Mouse (Mus musculus) liver, embryonic 12.5 days (tissue): ENCODE measurements around the gene Mavs. TPM values are rescaled to one million over a fixed set of nuclear protein-coding genes. Genes with fewer than 3 reads are reported as not detected.

Source experiments
- ATAC-seq: fragments of 200-750 bp; cut with Nextera tagmentation; 2 replicates; pipeline ENCODE4 v1.8.0; 2017; ENCODE audit warnings: moderate number of reproducible peaks, mild to moderate bottlenecking, moderate library complexity
- H3K27ac ChIP-seq: fragments of 300-500 bp; sonication (generic); 2 replicates; pipeline ENCODE4 v1.5.1; 2016; ENCODE audit warnings: mild to moderate bottlenecking
- H3K27me3 ChIP-seq: fragments of 300-500 bp; sonication (generic); replicated peaks from 2 replicates; pipeline ENCODE4 v1.6.1; 2016; ENCODE audit warnings: mild to moderate bottlenecking, moderate library complexity
- H3K36me3 ChIP-seq: fragments of 300-500 bp; sonication (generic); 2 replicates; pipeline ENCODE4 v1.6.1; 2016; ENCODE audit warnings: mild to moderate bottlenecking, moderate library complexity
- H3K4me1 ChIP-seq: fragments of 300-500 bp; sonication (generic); 2 replicates; pipeline ENCODE4 v1.6.1; 2016
- H3K4me2 ChIP-seq: fragments of 300-500 bp; sonication (generic); 2 replicates; pipeline ENCODE4 v1.6.1; 2016; ENCODE audit warnings: mild to moderate bottlenecking, moderate library complexity
- H3K4me3 ChIP-seq: fragments of 300-500 bp; sonication (generic); 2 replicates; pipeline ENCODE4 v1.5.1; 2016; ENCODE audit warnings: mild to moderate bottlenecking, moderate library complexity
- H3K9ac ChIP-seq: fragments of 300-500 bp; sonication (generic); 2 replicates; pipeline ENCODE4 v1.6.1; 2016; ENCODE audit warnings: mild to moderate bottlenecking, moderate library complexity
- H3K9me3 ChIP-seq: fragments of 300-500 bp; sonication (generic); replicated peaks from 2 replicates; pipeline ENCODE4 v1.6.1; 2016; ENCODE audit warnings: mild to moderate bottlenecking, moderate library complexity
- WGBS: fragments of 180-500 bp; shearing (Covaris S2); methylation state at CpG from one replicate; pipeline ENCODE4 v1.1.7; 2016; ENCODE audit not compliant: insufficient replicate concordance; 5-methylcytosine and 5-hydroxymethylcytosine counted together
- microRNA-seq: library from miRNA; unstranded; fragments of <30 nt; microRNA quantifications from one replicate; pipeline ENCODE4, GENCODE M21; 2017
- polyA plus RNA-seq: library from polyadenylated mRNA; unstranded; fragments of >200 nt; fragmentation: Nextera tagmentation; extraction: Ambion mirVana; gene quantifications from 2 replicates; pipeline ENCODE4 v1.2.1, GENCODE M21; 2016

Gene Mavs
- polyA plus RNA-seq, 1 experiment from 2014 or later: 33.3 TPM

DNA sequence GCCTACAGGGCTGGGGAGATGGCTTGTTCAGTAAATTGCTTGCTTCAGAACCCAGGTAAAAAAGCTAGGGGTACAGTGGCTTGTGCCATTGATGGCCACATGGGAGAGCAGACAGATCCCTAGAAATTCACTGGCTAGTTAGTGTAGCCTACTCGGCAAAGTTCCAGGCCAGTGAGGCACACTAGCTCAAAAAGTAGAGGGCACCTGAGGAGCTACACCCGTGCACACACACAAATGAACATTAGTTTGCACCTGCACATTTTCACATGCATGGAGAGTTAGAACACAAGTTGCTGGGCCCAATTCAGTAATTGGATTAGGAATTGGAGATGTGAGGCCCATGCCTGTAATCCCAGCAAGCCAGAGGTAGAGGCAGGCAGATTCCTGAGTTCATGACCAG, 31.2 kb downstream of the Mavs start:
- Histone ChIP-seq H3K36me3 (peaks cover 36% of the 10 kb centered on the region), H3K9ac (peak overlapping the region; percentile 93; the same call in 1 of the 2 replicates), H3K4me2 (peak overlapping the region; percentile 73), H3K27me3 (no peaks in the 10 kb centered on the region), H3K27ac (peak overlapping the region; percentile 99), H3K4me3 (peak overlapping the region; percentile 75; the same call in 1 of the 2 replicates), H3K4me1 (peaks cover 42% of the 10 kb centered on the region), H3K9me3 (no peaks in the 10 kb centered on the region)
- 81% methylated on average over 2 of the region's 2 CpGs for WGBS
- no peak for ATAC-seq

DNA sequence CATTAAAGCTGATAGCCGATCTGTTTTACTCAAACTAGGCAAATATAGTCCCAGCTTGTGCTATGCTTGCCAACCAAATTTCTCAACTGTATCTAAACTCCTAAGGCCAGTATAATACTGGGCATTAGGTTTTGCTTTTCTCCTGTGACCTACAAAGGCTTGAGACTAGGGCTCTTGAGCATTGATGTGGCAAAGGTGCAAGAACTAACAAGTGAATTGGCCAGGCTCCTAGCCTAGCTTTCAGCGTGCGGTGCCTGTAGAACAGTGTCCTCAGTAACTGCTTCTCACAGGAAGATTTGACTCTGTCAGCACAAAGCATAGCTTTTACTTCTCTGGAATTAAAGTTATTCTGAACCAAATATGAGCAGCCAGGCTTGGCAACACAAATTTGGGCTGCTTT, 41.6 kb downstream of the Mavs start:
- no peak overlapping the region for H3K4me2 ChIP-seq
- H3K36me3 ChIP-seq: peaks cover 87% of the 10 kb centered on the region
- H3K9ac ChIP-seq: no peak overlapping the region
- no peaks in the 10 kb centered on the region for H3K9me3 ChIP-seq
- H3K27me3 ChIP-seq: no peaks in the 10 kb centered on the region
- no peaks in the 10 kb centered on the region for H3K4me1 ChIP-seq
- H3K27ac ChIP-seq: no peak overlapping the region
- ATAC-seq: no peak
- H3K4me3 ChIP-seq: no peak overlapping the region
- WGBS: 96% methylated on average over 3 of the region's 3 CpGs

DNA sequence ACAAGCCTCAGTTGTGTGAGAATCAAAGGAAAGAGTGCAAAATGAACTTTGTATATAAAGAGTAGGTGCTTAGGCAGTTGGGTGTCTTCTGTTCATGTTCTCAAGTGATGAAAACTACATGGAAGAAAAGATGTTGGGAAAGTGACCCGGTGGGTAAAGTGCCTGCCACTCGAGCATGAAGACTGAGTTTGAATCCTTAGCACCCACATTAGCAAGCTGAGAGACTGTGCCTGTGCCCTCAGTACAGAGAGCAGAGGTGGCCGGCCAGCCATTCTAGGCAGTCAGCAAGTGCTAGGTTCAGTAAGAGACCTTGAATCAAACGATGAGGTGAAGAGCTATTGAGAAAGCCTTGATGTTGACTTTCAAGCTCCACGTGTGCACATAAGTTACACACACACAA, 42.9 kb downstream of the Mavs start:
- H3K4me1 ChIP-seq: no peaks in the 10 kb centered on the region
- H3K9ac ChIP-seq: no peak overlapping the region
- H3K9me3 ChIP-seq: no peaks in the 10 kb centered on the region
- H3K4me3 ChIP-seq: no peak overlapping the region
- ATAC-seq: no peak
- WGBS: 79% methylated on average over 5 of the region's 5 CpGs
- no peaks in the 10 kb centered on the region for H3K27me3 ChIP-seq
- H3K36me3 ChIP-seq: peaks cover 87% of the 10 kb centered on the region
- no peak overlapping the region for H3K27ac ChIP-seq
- H3K4me2 ChIP-seq: no peak overlapping the region

DNA sequence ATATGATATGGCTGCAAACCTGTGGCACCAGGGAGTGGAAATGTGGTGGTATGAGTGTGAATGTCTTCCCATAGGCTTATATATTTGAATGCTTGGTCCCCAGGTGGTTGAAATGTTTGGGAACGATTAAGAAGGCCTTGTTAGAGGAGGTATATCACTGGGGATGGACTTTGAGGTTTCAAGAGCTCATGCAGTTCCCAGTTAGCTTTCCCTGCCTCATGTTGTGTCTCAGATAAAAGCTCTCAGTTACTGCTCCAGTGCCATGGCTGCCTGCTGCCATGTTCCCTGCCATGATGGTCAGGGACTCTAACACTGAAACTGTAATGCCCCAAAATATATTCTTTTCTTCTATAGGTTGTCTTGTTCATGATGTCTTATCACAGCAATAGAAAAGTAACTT, 47.7 kb downstream of the Mavs start:
- Histone ChIP-seq H3K9ac (no peak overlapping the region), H3K4me1 (no peaks in the 10 kb centered on the region), H3K36me3 (peaks cover 94% of the 10 kb centered on the region), H3K4me3 (no peak overlapping the region), H3K9me3 (no peaks in the 10 kb centered on the region), H3K27me3 (no peaks in the 10 kb centered on the region), H3K27ac (no peak overlapping the region), H3K4me2 (no peak overlapping the region)
- no peak for ATAC-seq
- WGBS: 93% methylated on average over 1 of the region's 1 CpGs

DNA sequence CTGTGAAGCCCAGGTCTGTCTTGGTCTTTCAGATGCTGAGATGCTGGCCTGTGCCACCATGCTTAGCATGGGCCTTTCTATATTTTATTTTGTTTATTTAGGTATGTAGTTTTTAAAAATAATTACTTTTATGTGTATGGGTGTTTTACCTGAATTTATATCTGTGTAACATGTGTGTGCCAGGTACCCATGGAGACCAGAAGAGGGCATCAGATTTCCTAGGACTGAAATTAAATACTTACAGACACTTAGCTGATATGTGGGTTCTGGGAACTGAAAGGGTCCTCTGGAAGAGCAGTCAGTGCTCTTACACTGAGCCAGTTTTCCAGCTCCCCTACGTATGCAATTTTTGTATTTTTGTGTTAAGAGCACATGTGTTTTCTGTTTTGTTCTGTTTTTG, 52.4 kb downstream of the Mavs start:
- Histone ChIP-seq H3K27me3 (no peaks in the 10 kb centered on the region), H3K4me1 (no peaks in the 10 kb centered on the region), H3K4me3 (no peak overlapping the region), H3K36me3 (peaks cover 90% of the 10 kb centered on the region), H3K9me3 (no peaks in the 10 kb centered on the region), H3K4me2 (no peak overlapping the region), H3K27ac (no peak overlapping the region), H3K9ac (no peak overlapping the region)
- ATAC-seq: no peak
- WGBS: 84% methylated on average over 1 of the region's 1 CpGs

DNA sequence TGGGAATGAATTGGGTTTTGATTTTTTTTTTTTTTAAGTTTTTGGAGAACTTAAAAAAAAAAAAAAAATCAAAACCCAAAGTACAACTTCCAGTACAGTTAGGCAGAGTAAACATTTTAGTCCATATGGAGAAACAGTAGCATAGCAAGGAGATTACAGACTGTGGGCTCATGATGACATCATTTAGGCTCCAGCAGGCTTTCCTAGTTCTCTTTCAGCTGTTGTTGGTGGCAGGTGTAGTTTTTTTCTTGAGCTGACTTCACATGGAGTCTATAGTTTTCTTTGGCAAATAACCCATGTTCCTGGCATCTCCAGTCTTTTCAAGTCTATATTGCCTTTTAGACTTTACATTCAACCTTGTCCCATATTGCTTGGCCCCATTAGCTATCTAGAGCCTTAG, 56.8 kb downstream of the Mavs start:
- Histone ChIP-seq H3K36me3 (peaks cover 95% of the 10 kb centered on the region), H3K4me2 (no peak overlapping the region), H3K4me3 (no peak overlapping the region), H3K4me1 (no peaks in the 10 kb centered on the region), H3K9ac (no peak overlapping the region), H3K9me3 (no peaks in the 10 kb centered on the region), H3K27ac (no peak overlapping the region), H3K27me3 (no peaks in the 10 kb centered on the region)
- no peak for ATAC-seq

DNA sequence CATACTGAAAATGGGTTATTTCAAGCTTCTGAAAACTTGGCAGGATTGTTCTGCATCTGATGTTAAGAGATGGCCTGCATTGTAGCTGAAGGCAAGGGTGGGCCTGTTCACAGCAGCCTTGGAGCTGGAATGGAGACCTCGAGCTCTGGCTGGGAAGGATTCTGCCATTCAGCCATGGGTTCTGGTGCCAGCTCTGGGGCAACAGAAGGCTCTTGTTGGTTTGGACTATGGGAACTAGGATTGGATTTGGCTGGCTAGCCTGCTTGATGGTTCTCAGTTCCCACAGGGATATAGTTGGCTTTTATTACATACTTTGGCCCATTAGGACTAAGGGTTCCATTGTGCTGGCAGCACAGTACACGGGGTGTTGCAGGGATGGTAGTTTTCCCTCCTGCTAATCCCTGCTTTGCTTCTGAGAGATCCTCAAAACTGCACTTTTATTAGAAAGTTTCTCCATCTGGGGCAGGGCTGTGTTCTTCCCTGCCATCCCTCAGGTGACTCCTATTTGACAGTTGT, 62.9 kb downstream of the Mavs start:
- Histone ChIP-seq H3K4me1 (no peaks in the 10 kb centered on the region), H3K9ac (no peak overlapping the region), H3K4me2 (no peak overlapping the region), H3K36me3 (peaks cover 75% of the 10 kb centered on the region), H3K27me3 (no peaks in the 10 kb centered on the region), H3K4me3 (no peak overlapping the region), H3K27ac (no peak overlapping the region), H3K9me3 (no peaks in the 10 kb centered on the region)
- WGBS: 88% methylated on average over 2 of the region's 2 CpGs
- ATAC-seq: no peak

Small RNAs within 50 kb of the gene (microRNA-seq; reads per million reads assigned to microRNA genes)
- gene Mir103-2: 142 reads per million, percentile 50 among the genes with 10 or more reads in this experiment

Other genes with a start within 250 kb of the Mavs start
- 0.86 and 1.6 TPM in 2 replicates for gene Gfra4, start 191.0 kb upstream of the Mavs start, polyA plus RNA-seq
- gene Adam33, start 170.2 kb upstream of the Mavs start, polyA plus RNA-seq: 0.62 and 0.90 TPM in 2 replicates
- gene Siglec1, start 147.3 kb upstream of the Mavs start, polyA plus RNA-seq: 0.36 and 0.42 TPM in 2 replicates
- gene Hspa12b, start 106.8 kb upstream of the Mavs start, polyA plus RNA-seq: 4.2 TPM in 2 replicates
- gene Gm11037, start 100.6 kb upstream of the Mavs start, polyA plus RNA-seq: not detected in 2 replicates
- gene 1700037H04Rik, start 74.0 kb upstream of the Mavs start, polyA plus RNA-seq: 131 and 141 TPM in 2 replicates
- gene Cenpb, start 54.0 kb upstream of the Mavs start, polyA plus RNA-seq: 5.9 and 6.5 TPM in 2 replicates
- gene Cdc25b, start 47.1 kb upstream of the Mavs start, polyA plus RNA-seq: 172 and 182 TPM in 2 replicates
- 1.0 and 1.1 TPM in 2 replicates for gene Spef1, start 46.8 kb upstream of the Mavs start, polyA plus RNA-seq
- gene Ap5s1, start 27.0 kb upstream of the Mavs start, polyA plus RNA-seq: 16.4 and 17.0 TPM in 2 replicates
- 42.0 and 44.8 TPM in 2 replicates for gene Pank2, start 28.4 kb downstream of the Mavs start, polyA plus RNA-seq
- 0.57 and 0.72 TPM in 2 replicates for gene Rnf24, start 118.8 kb downstream of the Mavs start, polyA plus RNA-seq